Mouse (Mus musculus) CD8-positive naive resting alpha-beta T cell, adult 2 months (primary cell): ENCODE measurements around the gene Olfr1177-ps.

ENCODE experiments used
- DNase-seq, 2 experiments: peaks; one replicate each; pipeline ENCODE4 v3.0.0; 2022; ENCODE audit warnings: low read depth in 2 of 2, low spot score in 2 of 2

The Olfr1177-ps gene

DNA sequence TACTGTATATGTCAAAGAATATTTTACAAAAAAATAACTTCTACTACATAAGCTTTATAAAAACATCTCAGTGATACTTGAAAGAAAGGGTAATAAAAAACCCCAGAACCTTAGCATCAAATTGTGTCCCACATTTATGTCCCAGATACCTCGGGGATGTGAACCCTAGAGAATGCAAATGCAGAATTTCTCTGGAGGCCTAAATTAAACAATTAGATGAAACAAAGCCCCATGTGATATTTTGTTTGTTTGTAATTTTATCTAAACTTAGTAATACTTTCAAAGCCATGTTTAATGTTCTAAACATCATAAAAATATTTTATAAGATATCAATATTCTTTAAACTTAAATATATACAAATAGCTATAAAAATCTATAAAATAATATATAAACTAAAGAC, at the start of gene Olfr1177-ps:
Olfr1177-ps (minus strand) TSS at position 101 of the 400 bp plus-strand sequence.
- DNase-seq, result no peak

- no peak for DNase-seq
These were observed 40.5 kb upstream of the Olfr1177-ps start, which contains the start of gene Olfr1178 for GRCm38 (mm10) chr2:88386762-88387161. Gene Olfr1178, plus strand, starts transcription at chr2:88387062.

DNA sequence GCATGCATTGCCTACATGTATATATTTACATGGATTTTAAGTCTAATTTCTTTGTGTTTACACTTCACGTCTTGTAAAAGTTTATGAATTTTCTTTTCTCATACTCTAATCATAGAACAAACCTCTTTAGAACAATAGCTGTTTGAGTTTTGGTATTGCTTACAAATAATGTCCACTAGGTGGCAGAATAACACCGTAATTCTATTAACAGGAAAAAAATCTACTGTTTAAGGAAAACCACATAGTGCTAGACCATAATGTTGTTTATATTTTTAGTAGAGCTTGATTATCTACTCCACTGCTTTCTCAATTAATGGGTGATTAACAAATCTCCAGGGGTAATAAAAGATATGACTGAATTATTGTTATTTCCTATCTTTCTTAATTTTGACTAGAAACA, 10.0 kb upstream of the Olfr1177-ps start:
- DNase-seq, result no peak

- DNase-seq, result no peak
These were observed 9.9 kb downstream of the Olfr1177-ps start, which contains the start of gene Olfr1176 for GRCm38 (mm10) chr2:88336421-88336820. Gene Olfr1176, plus strand, starts transcription at chr2:88336721.

GRCm38 (mm10) chr2:88327115-88327514, 19.2 kb downstream of the Olfr1177-ps start, which contains the start of gene Olfr1175-ps:
Gene Olfr1175-ps, minus strand, starts transcription at chr2:88327215.
- no peak for DNase-seq

- no peak for DNase-seq
These were observed 31.3 kb downstream of the Olfr1177-ps start, which contains the start of gene Olfr1174-ps for GRCm38 (mm10) chr2:88315035-88315434. Gene Olfr1174-ps, minus strand, starts transcription at chr2:88315135.
